Mouse (Mus musculus): Measurements from ENCODE around the gene Hist1h3g.
"Not testable (repeated sequence)": the region's sequence is repeated elsewhere in the genome, so short reads cannot be mapped to it uniquely, and the experiment has no call there.

GRCm38 (mm10) chr13:23561531-23561882 is 26.3 kb downstream of the Hist1h3g start:
- not testable (repeated sequence) for TF ChIP-seq POLR2A (IDR thresholded peaks at IDR 0.05; ENCODE audit: borderline replicate concordance, control insufficient read depth, low read depth, low read length); CTCF (IDR thresholded peaks at IDR 0.05; ENCODE audit: control insufficient read depth, insufficient read depth, low read length)

Measured in bone marrow, adult 2 months (tissue).